Mouse (Mus musculus) Patski (cell line): Measurements from ENCODE around the gene Lnx1. TPM values are rescaled to one million over a fixed set of nuclear protein-coding genes. Genes with fewer than 3 reads are reported as not detected.

Experiments
- ATAC-seq: fragments of 100-300 bp; one replicate; pipeline ENCODE4 v1.8.0; 2021
- CTCF ChIA-PET: fragments of 350-600 bp; sonication (Branson Sonifier 250); formaldehyde crosslinking; loops from one replicate; lab custom pipeline; 2022; ENCODE audit warnings: inconsistent platforms; lab: Charles Lee
- POLR2A ChIA-PET: fragments of 350-600 bp; sonication (Branson Sonifier 250); formaldehyde crosslinking; loops from one replicate; lab custom pipeline; 2022; ENCODE audit warnings: antibody characterized with exemption, inconsistent platforms; lab: Charles Lee
- DNase-seq: peaks from one replicate; pipeline ENCODE4 v3.0.0-alpha.2; 2011; ENCODE audit warnings: low read depth, low spot score
- H3K27me3 ChIP-seq: fragments of 371-371 bp; one replicate; pipeline ENCODE4 v1.5.1; 2021
- CTCF ChIP-seq: fragments of 100-300 bp; IDR thresholded peaks from one replicate; pipeline ENCODE4 v1.5.1; 2021
- in situ Hi-C: fragments of 300-500 bp; cut with MboI; formaldehyde crosslinking; loops from 3 replicates; pipeline ENCODE4 v1.11.1; 2018; ENCODE audit warnings: low pct_unique_long_range_greater_than_20kb, mixed read lengths
- polyA plus RNA-seq: library from polyadenylated mRNA; unstranded; gene quantifications from one replicate; pipeline ENCODE4 v1.2.3, GENCODE M21; 2021

The Lnx1 gene
- polyA plus RNA-seq, 1 experiment from 2014 or later: 0.09 TPM

DNA sequence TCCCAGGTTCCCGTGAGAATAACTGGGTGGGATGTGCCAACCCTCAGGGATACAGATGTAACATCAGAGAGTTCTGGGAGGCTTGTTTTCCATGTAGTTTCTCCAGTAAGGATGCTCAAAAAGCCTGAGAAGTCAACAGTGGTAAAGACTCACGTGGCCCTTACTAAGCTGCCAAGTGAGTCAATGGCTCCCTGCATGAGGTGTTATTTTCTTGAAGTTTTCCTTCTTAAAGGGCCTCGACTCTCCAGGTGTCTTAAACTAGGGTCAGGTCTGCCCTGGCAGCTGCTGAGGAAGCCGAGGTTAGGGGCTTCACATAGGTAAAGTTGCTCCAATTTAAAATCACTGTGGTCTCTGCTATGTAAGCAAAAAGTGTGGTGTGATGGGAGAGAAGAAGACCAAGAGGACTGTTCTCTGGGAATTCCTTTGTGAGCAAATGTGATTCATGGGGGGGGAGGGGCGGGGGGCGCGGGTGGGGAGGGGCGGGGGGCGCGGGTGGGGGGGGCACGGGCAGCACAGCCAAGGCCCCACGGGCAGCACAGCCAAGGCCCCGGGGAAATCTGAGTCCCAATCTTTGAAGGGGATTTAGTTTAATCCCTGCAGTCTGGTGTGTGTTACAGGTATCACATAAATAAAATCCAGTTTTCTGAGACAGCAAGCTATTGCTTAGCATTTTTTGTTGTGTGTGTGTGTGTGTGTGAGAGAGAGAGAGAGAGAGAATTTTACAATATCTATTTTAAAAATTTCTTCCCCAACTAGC is 84.7 kb downstream of the Lnx1 start:
- ChIA-PET CTCF (interaction anchor here (0.7 to 2.0 kb wide), 15 partner anchors 10 to 393 kb away, joined by 3 to 13 read pairs (median 4); no protein-coding TSS in a partner anchor), POLR2A (interaction anchor here (0.6 to 1.0 kb wide), 3 partner anchors 73 to 575 kb away, joined by 3 to 5 read pairs (median 3); no protein-coding TSS in a partner anchor)
- ATAC-seq (no peak), DNase-seq (no peak)
- no peak for TF ChIP-seq CTCF
- in situ Hi-C loops: loop anchor here (10.0 to 25.0 kb wide), 2 partner anchors 306 to 537 kb away; partner anchors contain the start of gene Pdgfra
- no peaks in the 10 kb centered on the region for H3K27me3 ChIP-seq

DNA sequence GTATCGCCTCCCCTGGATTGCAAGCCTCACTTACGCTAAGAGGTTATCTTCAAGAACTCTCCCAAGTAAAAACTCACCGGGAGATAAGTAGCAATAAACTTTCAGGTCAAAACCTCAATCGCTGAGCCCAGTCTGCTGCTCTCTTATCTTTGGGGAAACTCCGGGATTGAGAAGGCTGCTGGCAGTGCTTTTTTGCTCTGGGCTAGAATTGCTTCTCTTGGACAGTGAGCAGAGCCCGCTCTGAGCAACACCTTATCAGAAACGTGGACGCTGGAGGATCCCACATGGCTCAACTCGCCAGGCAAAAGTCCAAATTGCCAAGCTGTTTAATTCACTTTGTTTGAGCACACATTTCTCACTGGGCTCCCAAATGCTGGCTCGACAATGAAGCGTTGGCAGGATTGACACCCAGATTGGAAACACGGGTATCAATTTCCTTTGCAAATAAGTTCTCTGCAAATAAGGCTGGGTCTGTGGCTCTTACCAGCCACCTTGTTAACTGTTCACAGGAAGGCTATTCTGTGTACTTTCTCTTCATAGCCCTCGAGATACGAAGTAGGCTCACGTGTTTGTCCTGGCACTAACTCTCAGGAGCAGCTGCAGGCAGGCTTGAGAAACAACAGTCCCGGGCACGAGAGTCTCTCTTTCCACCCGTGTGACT is 89.1 kb downstream of the Lnx1 start:
- H3K27me3 ChIP-seq: no peaks in the 10 kb centered on the region
- no peak for ATAC-seq
- no peak for TF ChIP-seq CTCF
- POLR2A ChIA-PET: interaction anchor here (0.6 kb wide), 1 partner anchor 73 kb away, joined by 4 read pairs; no protein-coding TSS in a partner anchor
- DNase-seq: no peak
- CTCF ChIA-PET: interaction anchor here (0.9 kb wide), 1 partner anchor 13 kb away, joined by 3 read pairs; no protein-coding TSS in a partner anchor
- in situ Hi-C loops: loop anchor here (10.0 to 25.0 kb wide), 2 partner anchors 301 to 541 kb away; partner anchors contain the start of gene Pdgfra

DNA sequence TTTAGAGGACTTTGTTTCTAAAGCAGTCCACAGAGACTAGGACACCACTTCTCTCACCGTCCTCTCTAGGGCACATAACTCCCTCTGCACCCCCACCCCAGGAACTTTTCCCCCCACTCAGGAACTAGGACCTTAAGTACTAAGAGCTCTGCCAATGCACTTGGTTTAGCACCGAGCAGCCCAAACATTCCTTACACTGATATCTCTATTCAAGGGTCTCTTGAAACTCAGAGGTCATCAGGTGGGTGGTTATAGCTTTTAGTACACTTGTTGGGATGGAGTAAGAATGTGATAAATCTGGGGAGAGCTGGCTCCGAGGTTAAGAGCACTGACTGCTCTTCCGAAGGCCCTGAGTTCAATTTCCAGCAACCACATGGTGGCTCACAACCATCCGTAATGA is 90.0 kb downstream of the Lnx1 start:
- H3K27me3 ChIP-seq: no peaks in the 10 kb centered on the region
- no peak for DNase-seq
- CTCF ChIA-PET: interaction anchor here (0.9 to 1.6 kb wide), 4 partner anchors 9 to 23 kb away, joined by 3 read pairs; no protein-coding TSS in a partner anchor
- POLR2A ChIA-PET: no interaction called here
- ATAC-seq: no peak
- in situ Hi-C loops: loop anchor here (10.0 to 25.0 kb wide), 2 partner anchors 300 to 542 kb away; partner anchors contain the start of gene Pdgfra
- no peak for TF ChIP-seq CTCF

DNA sequence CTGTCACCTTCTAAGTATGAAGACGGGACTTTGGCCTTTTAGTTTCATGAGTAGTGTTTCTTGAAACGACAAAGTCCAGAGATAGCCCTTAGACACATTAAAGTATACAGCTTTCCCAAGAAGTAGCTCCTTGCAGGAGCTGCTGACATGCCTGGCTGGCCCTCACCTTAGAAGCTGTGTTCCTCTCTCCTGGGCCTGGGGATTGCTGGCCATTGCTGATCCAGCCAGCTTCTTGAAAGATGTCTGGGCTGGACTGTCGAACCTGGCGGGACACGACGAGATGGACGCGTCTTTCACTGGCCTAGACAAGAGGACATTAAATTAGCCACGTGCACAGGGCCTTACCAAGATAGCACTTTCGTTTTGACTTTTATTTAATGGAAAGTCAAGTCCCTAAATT is 92.2 kb downstream of the Lnx1 start:
- TF ChIP-seq CTCF: no peak
- no peaks in the 10 kb centered on the region for H3K27me3 ChIP-seq
- ATAC-seq (no peak), DNase-seq (no peak)
- in situ Hi-C loops: loop anchor here (10.0 to 25.0 kb wide), 2 partner anchors 298 to 544 kb away; partner anchors contain the start of gene Pdgfra
- ChIA-PET POLR2A (no interaction called here), CTCF (interaction anchor here (1.3 kb wide), 1 partner anchor 10 kb away, joined by 3 read pairs; no protein-coding TSS in a partner anchor)

DNA sequence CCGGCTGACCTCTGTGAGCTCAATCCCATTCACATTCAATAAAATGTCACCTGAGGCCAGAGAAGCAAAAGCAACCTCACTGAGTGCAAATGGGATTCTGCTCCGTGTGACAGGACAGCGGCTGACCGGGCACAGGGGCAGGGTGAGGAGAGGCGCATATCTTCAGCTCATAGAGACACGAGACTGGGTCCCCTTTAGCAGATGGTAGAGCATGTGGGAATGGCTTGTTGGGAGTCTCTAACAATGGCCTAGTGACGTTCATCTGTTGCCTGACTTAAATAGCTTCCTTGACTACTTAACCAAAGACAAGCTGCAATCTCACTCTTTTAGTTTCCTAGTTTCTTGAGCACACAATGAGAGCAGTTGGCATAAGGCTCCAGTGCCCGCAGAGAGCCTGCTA is 96.5 kb downstream of the Lnx1 start:
- in situ Hi-C loops: loop anchor here (25.0 kb wide), 1 partner anchor 294 kb away; no protein-coding TSS in a partner anchor
- CTCF ChIA-PET: interaction anchor here (0.6 to 2.2 kb wide), 4 partner anchors 13 to 550 kb away, joined by 3 to 7 read pairs (median 4); no protein-coding TSS in a partner anchor
- POLR2A ChIA-PET: no interaction called here
- no peak for TF ChIP-seq CTCF
- ATAC-seq: no peak
- no peaks in the 10 kb centered on the region for H3K27me3 ChIP-seq
- DNase-seq: no peak

DNA sequence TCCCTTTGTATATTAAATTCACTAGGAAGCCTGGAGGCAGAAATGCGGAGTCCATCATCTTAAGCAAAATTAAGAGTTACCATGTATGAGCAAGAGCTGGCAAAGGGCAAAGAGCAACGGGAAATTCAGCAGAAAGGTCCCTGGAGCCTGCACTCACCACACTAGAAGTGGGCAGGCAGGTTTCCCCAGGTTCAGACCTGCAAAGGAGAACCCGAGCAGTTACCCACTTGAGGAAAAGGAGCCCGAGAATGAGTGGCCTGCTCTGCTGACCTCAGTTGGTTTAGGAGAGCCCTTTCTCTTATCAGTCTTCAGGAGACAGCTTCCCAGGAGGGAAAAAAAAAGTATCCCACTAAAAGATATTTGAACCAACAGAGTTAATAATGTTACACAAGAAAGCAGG is 99.4 kb downstream of the Lnx1 start:
- no peak for DNase-seq
- ATAC-seq: no peak
- no peaks in the 10 kb centered on the region for H3K27me3 ChIP-seq
- TF ChIP-seq CTCF: no peak
- ChIA-PET CTCF (interaction anchor here (1.1 to 2.3 kb wide), 3 partner anchors 12 to 19 kb away, joined by 3 to 8 read pairs (median 4); no protein-coding TSS in a partner anchor), POLR2A (no interaction called here)
- in situ Hi-C loops: loop anchor here (25.0 kb wide), 1 partner anchor 291 kb away; no protein-coding TSS in a partner anchor

DNA sequence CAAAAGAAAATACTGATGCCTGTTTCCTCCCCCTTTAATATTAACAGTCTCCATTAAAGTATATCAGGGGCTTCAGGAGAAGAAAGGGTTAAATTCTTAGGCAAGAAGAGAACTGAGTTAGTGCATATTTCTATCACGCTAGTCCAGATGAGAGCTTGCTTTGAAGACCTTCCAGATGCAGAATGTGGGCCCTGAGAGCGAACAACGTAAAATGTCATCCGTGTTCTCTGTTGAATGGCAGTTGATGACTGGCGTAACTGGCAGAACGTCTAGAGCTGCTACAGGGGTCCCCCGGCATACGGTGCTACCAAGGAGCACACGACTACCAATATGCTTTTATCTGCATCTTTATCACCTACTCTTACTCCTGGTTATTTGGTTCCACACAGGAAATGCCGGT is 100.3 kb downstream of the Lnx1 start:
- in situ Hi-C loops: loop anchor here (25.0 kb wide), 1 partner anchor 290 kb away; no protein-coding TSS in a partner anchor
- no peak for TF ChIP-seq CTCF
- ATAC-seq (no peak), DNase-seq (no peak)
- CTCF ChIA-PET: interaction anchor here (3.5 kb wide), 1 partner anchor 39 kb away, joined by 14 read pairs; no protein-coding TSS in a partner anchor
- POLR2A ChIA-PET: no interaction called here
- no peaks in the 10 kb centered on the region for H3K27me3 ChIP-seq

DNA sequence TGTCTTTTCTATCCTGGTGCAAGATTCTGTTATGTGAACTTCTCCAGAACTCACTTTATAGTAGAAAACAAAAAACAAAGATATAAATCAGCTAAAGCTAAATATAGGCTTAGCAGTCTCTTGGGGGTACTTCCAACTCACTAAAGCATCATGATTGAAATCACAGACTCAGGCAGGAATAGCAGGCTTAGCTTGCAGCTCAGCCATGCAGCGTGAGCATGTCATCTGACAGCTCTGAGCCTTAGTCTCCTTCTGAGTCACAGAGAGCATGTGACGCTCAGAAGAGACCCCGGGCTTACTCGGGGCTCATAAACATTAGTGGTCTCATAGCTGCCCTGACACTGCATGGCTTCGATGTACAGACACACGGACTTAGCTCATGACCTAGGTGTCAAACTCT is 100.7 kb downstream of the Lnx1 start:
- DNase-seq (no peak), ATAC-seq (no peak)
- no peaks in the 10 kb centered on the region for H3K27me3 ChIP-seq
- CTCF ChIA-PET: interaction anchor here (3.5 kb wide), 1 partner anchor 39 kb away, joined by 14 read pairs; no protein-coding TSS in a partner anchor
- in situ Hi-C loops: loop anchor here (25.0 kb wide), 1 partner anchor 290 kb away; no protein-coding TSS in a partner anchor
- no peak for TF ChIP-seq CTCF
- POLR2A ChIA-PET: interaction anchor here (0.7 kb wide), 1 partner anchor 44 kb away, joined by 4 read pairs; no protein-coding TSS in a partner anchor

DNA sequence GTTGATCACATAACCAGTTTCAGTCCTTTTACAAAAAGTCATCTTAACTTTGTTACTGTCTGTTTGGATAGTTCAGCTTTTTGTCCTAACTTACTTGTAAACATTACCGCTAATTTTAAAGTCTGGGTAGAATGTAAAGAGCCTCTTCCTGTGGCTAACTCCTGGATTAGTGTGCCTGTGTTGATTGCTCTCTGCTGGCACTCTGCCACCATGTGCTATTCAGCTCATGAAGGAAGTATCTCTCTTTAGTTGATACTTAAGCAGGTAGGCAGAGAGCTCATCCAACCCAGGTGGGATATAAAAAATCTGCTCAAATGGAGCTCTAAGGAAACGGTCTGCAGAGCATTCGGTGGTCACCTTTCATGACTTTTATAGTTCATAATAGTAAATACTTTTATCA is 101.5 kb downstream of the Lnx1 start:
- in situ Hi-C loops: loop anchor here (25.0 kb wide), 1 partner anchor 289 kb away; no protein-coding TSS in a partner anchor
- ATAC-seq: no peak
- no peak for TF ChIP-seq CTCF
- no peaks in the 10 kb centered on the region for H3K27me3 ChIP-seq
- POLR2A ChIA-PET: no interaction called here
- DNase-seq: no peak
- CTCF ChIA-PET: interaction anchor here (0.8 to 3.5 kb wide), 2 partner anchors 11 to 40 kb away, joined by 3 to 14 read pairs; no protein-coding TSS in a partner anchor
